Mouse (Mus musculus) forebrain, embryonic 16.5 days (tissue): ENCODE measurements around the gene Mgat5. TPM values are rescaled to one million over a fixed set of nuclear protein-coding genes. Genes with fewer than 3 reads are reported as not detected.

Source experiments
- ATAC-seq: fragments of 200-750 bp; cut with Nextera tagmentation; 2 replicates; pipeline ENCODE4 v1.8.0; 2017; ENCODE audit warnings: mild to moderate bottlenecking, moderate library complexity
- H3K27ac ChIP-seq: fragments of 300-500 bp; sonication (generic); 2 replicates; pipeline ENCODE4 v1.5.1; 2014; ENCODE audit warnings: low read length, control low read depth
- H3K27me3 ChIP-seq: fragments of 300-500 bp; sonication (generic); replicated peaks from 2 replicates; pipeline ENCODE4 v1.6.1; 2014; ENCODE audit warnings: low read length; ENCODE audit not compliant: control insufficient read depth, insufficient read depth
- H3K36me3 ChIP-seq: fragments of 300-500 bp; sonication (generic); 2 replicates; pipeline ENCODE4 v1.6.1; 2014; ENCODE audit not compliant: control insufficient read depth, insufficient read depth
- H3K4me1 ChIP-seq: fragments of 300-500 bp; sonication (generic); replicated peaks from 2 replicates; pipeline ENCODE4 v1.6.1; 2014; ENCODE audit warnings: low read length; ENCODE audit not compliant: control insufficient read depth, insufficient read depth
- H3K4me2 ChIP-seq: fragments of 300-500 bp; sonication (generic); 2 replicates; pipeline ENCODE4 v1.6.1; 2014; ENCODE audit warnings: mild to moderate bottlenecking, low read length, control low read depth
- H3K4me3 ChIP-seq: fragments of 300-500 bp; sonication (generic); replicated peaks from 2 replicates; pipeline ENCODE4 v1.5.1; 2014; ENCODE audit warnings: mild to moderate bottlenecking, low read length, control low read depth
- H3K9ac ChIP-seq: fragments of 300-500 bp; sonication (generic); replicated peaks from 2 replicates; pipeline ENCODE4 v1.6.1; 2014; ENCODE audit warnings: low read depth, low read length, control low read depth
- H3K9me3 ChIP-seq: fragments of 300-500 bp; sonication (generic); 2 replicates; pipeline ENCODE4 v1.6.1; 2016; ENCODE audit warnings: low read length; ENCODE audit not compliant: control insufficient read depth
- WGBS: fragments of 180-500 bp; shearing (Covaris S2); extraction: QIAGEN DNeasy Blood & Tissue Kit; methylation state at CpG from one replicate; pipeline ENCODE4 v1.1.7; 2014; 5-methylcytosine and 5-hydroxymethylcytosine counted together
- polyA plus RNA-seq: library from polyadenylated mRNA; unstranded; fragments of >200 nt; fragmentation: Nextera tagmentation; extraction: Ambion mirVana; gene quantifications from 2 replicates; pipeline ENCODE4 v1.2.1, GENCODE M21; 2015

The Mgat5 gene
- polyA plus RNA-seq, 1 experiment from 2014 or later = 14.8 TPM

DNA sequence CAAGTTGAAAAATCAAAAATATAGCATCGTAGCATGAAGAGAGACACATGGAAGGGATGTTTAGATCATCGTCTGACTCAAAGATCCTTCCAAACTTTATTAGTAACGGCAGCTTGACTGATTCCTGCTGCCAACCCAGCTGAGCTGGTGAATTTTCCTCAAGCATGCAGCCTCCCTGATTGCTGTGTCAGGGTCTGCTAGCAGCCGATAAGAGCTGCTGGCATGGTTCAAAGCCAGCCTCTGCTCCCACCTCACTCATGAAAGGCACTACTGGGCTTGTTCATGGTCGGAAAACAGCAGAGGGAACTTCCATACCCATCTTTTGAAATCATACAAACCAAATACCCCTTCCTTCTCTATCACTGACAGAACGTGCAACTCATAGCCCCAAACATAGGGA, 12.4 kb upstream of the Mgat5 start:
- H3K9me3 ChIP-seq = no peaks in the 10 kb centered on the region
- H3K4me3 ChIP-seq = no peak overlapping the region
- no peaks in the 10 kb centered on the region for H3K4me1 ChIP-seq
- no peak overlapping the region for H3K27ac ChIP-seq
- H3K36me3 ChIP-seq = no peaks in the 10 kb centered on the region
- WGBS = 75% methylated on average over 6 of the region's 6 CpGs
- no peak overlapping the region for H3K9ac ChIP-seq
- no peaks in the 10 kb centered on the region for H3K27me3 ChIP-seq
- H3K4me2 ChIP-seq = no peak overlapping the region
- no peak for ATAC-seq

DNA sequence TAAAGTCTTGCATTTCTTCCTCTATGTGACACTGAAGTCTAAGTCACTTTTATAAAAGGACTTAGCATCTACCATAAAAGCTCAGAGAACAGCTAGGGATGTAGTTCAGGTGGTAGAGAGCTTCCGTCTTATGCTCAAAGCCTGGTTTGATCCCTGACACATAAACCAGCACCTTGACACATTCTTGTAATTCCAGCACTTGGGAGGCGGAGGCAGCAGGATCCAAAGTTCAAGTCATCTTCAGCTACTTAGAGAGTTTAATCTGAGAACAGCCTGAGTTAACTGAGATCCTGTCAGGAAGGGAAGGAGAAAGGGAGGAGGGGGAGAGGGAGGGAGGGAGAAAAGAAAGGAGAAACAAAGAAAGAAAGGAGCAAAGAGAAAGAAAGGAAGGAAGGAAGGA, 5.6 kb upstream of the Mgat5 start:
- ATAC-seq = no peak
- WGBS = 90% methylated on average over 2 of the region's 2 CpGs

DNA sequence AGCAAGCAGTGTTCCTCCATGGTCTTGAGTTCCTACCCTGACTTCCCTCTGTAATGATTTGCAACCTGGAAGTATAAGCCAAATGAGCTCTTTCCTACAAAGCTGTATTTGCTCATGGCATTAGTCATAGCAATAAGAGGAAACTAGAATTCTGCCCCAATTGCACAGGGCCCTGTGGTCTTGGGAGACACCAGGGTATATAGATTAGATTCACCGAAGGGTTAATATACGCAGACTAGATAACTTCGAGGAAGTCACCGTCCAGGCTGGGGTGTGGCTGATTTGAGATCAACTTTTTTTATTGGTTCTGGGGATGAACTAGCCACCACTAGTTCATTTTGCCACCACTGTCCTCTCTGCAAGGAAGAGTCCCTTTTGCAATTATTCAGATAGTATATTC, 2.5 kb upstream of the Mgat5 start:
- Histone ChIP-seq H3K27me3 (no peaks in the 10 kb centered on the region), H3K4me2 (no peak overlapping the region), H3K36me3 (no peaks in the 10 kb centered on the region), H3K9ac (no peak overlapping the region), H3K27ac (no peak overlapping the region), H3K4me1 (peaks cover 12% of the 10 kb centered on the region), H3K4me3 (no peak overlapping the region), H3K9me3 (no peaks in the 10 kb centered on the region)
- 77% methylated on average over 4 of the region's 4 CpGs for WGBS
- no peak for ATAC-seq

More for the DNA sequence above, 5.6 kb upstream of the Mgat5 start:
- no peak overlapping the region for H3K9ac ChIP-seq
- no peaks in the 10 kb centered on the region; the same call in 1 of the 2 replicates for H3K4me1 ChIP-seq
- no peak overlapping the region for H3K27ac ChIP-seq
- H3K36me3 ChIP-seq = no peaks in the 10 kb centered on the region
- H3K4me2 ChIP-seq = no peak overlapping the region
- H3K4me3 ChIP-seq = no peak overlapping the region
- H3K9me3 ChIP-seq = no peaks in the 10 kb centered on the region
- H3K27me3 ChIP-seq = no peaks in the 10 kb centered on the region

DNA sequence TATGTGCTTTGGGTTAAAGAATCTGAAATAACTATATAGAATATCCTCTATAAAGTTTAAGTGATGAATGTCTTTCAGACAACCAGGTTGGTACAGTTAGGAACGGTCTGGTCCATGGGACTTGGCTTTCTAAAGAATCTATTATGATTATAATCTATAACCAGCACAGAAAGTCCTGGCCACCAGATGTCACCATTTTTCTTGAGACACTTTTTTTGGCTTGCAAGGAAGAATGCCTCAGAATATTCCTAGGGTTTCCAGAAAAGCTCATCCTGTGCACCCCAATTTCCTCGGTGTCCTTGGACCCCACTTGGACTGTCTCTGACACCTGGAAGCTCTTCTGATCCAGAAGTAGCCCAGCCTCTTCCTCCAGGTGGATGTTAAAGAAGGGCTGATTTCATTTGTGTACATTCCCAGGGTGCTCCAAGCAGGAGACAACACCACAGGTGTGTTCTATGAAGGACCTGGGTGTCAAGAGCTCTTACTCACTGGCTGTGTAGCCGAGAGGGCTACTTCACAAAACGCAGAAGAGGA, 1.5 kb upstream of the Mgat5 start:
- Histone ChIP-seq H3K4me1 (peaks cover 21% of the 10 kb centered on the region), H3K36me3 (no peaks in the 10 kb centered on the region), H3K4me3 (no peak overlapping the region), H3K9me3 (no peaks in the 10 kb centered on the region), H3K27me3 (no peaks in the 10 kb centered on the region), H3K27ac (no peak overlapping the region), H3K4me2 (no peak overlapping the region), H3K9ac (no peak overlapping the region)
- 68% methylated on average over 4 of the region's 4 CpGs for WGBS
- ATAC-seq = no peak

DNA sequence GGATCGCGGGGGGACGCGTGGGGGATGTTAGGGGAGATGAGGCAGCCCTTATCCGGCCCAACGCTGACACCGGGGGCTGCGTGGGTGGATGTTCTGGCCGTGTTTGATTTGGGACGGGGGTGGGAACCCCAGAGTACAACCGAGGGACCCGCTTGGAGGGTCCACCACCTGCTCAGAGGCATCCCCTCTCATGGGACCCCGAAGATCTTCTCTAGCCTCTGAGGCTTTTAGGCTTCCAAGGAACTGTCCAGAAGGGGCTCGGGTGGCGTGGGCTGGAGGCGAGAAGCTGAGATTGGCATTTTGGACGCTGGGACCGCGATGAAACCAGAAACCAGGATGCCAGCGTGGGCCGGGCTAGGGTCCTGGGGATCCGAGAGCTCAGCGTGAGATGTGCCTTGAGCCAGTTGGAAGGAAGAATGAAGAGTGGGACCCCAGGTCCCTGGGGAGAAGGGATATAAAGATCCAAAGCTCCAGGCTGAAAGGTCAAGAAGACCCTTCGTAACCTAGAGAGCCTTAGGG, 745 bp downstream of the Mgat5 start:
- Histone ChIP-seq H3K4me3 (peak overlapping the region; percentile 86), H3K9me3 (no peaks in the 10 kb centered on the region), H3K36me3 (no peaks in the 10 kb centered on the region), H3K4me2 (peak overlapping the region; percentile 81), H3K4me1 (peaks cover 28% of the 10 kb centered on the region), H3K27ac (peak overlapping the region; percentile 97), H3K9ac (peak overlapping the region; percentile 92), H3K27me3 (no peaks in the 10 kb centered on the region)
- under 1% methylated on average over 24 of the region's 24 CpGs for WGBS
- no peak for ATAC-seq

DNA sequence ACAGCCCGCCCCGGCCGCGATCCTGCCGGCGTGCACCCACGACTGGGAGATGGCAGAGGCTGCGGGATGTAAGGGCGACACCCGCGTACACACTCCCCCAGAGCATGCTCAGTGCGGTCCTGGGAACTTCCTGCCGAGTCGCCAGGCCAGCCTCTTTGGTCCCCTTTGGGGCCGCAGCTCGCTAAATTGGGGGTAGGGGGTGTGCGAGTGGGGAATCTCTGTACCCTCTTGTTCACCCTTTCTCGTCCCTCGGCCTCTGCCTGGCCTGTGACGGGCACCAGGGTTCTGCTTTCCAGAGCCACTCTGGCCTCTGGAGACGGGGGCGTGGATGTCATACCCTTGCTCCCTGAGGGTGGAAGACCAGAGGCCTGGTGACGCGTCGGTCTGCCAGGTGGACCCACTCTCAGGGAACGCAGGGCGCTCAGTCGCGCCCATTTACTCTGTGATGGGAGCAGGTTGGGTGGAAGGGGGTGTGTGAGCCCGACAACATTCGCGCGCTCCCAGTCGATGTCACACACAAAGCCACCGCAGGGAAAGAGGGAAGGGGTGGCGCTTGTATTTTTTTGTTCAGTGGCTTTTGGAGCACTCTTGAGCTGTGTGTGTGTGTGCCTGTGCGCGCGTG, 1.3 kb downstream of the Mgat5 start:
- Histone ChIP-seq H3K4me3 (peak overlapping the region; percentile 86), H3K27ac (peak overlapping the region; percentile 97), H3K27me3 (no peaks in the 10 kb centered on the region), H3K9ac (peak overlapping the region; percentile 92), H3K9me3 (no peaks in the 10 kb centered on the region), H3K4me2 (peak overlapping the region; percentile 81), H3K4me1 (peaks cover 28% of the 10 kb centered on the region), H3K36me3 (no peaks in the 10 kb centered on the region)
- 1% methylated on average over 39 of the region's 39 CpGs for WGBS
- peak; percentile 57 for ATAC-seq

DNA sequence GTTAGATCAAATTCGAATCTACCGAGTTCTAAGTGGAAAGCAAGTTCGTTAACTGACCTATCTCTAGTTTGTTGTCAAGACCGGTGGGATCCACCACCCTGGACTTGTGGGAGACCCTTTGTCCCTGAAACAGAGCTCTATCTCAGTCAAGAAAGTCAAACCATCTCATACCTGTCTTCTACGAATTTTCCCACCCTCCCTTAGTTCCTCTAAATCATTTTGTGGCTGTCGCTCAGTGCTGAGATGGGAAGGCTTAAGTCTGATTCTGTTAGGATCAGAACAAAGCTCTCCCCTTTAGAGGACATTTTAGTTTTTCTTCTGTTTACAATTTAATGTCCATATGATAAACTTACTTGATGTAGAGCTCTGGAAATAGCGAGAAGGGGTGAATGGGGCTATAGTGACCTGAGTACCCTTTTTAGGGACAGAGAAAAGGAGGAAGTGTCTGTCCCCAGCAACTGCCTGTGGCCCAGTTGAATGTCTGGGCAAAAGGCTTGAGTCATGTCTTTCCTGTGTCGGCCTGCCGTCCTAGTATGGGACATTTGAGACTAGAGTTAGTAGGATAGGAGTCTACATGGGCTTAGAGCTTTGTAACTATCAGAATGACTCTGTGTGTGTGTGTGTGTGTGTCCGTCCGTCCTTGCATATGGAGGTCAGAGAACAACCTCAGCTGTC, 2.2 kb downstream of the Mgat5 start:
- WGBS = 48% methylated on average over 11 of the region's 11 CpGs

DNA sequence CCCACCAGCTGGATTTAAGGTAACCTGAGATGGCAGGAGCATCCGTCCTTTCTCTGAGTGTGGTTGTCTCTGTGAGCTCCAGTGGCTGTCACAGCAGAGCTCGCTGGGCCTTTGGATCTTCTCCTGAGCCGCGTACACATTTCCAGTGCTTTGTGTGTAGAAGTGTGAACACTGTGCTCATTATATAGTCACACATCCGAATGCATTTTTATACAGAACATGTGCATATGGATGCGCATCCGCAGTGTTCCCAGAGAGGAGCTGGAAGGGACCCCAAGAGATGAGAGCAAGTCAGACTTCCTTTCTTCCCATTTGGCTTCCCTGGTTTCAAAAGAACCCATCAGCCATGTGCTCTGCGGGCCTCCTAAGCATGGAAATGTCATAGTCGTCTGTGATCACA, 3.4 kb downstream of the Mgat5 start:
- no peaks in the 10 kb centered on the region for H3K9me3 ChIP-seq
- no peaks in the 10 kb centered on the region for H3K27me3 ChIP-seq
- no peaks in the 10 kb centered on the region for H3K36me3 ChIP-seq
- H3K4me3 ChIP-seq = peak overlapping the region; percentile 86; the same call in 1 of the 2 replicates
- no peak overlapping the region for H3K9ac ChIP-seq
- no peak for ATAC-seq
- H3K27ac ChIP-seq = peak overlapping the region; percentile 24
- H3K4me2 ChIP-seq = peak overlapping the region; percentile 81
- 65% methylated on average over 9 of the region's 9 CpGs for WGBS
- H3K4me1 ChIP-seq = peaks cover 28% of the 10 kb centered on the region

More for the DNA sequence above, 2.2 kb downstream of the Mgat5 start:
- Histone ChIP-seq H3K4me1 (peaks cover 28% of the 10 kb centered on the region), H3K4me2 (peak overlapping the region; percentile 81), H3K27me3 (no peaks in the 10 kb centered on the region), H3K27ac (peak overlapping the region; percentile 97), H3K9ac (peak overlapping the region; percentile 92), H3K9me3 (no peaks in the 10 kb centered on the region), H3K36me3 (no peaks in the 10 kb centered on the region), H3K4me3 (peak overlapping the region; percentile 86)
- ATAC-seq = no peak

DNA sequence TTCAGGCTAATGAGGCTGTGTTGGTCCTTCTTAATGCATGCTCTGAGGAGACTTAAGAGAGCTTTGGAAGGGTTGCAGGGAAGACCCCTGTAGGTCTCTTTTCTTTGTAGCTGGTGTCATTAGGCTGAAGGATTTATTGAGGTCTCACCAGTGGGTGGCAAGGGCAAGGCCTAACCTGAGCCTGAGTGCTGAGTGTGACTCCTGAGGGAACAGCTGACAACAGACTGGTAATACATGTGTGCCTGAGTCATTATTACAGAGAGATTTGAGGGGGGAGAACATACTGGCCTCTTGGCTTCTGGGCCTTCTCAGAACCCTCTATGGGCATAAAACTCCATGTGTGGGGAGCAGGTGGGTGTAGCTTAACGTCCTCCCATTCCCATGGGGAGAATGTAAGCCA, 8.0 kb downstream of the Mgat5 start:
- ATAC-seq = no peak
- 43% methylated on average over 1 of the region's 1 CpGs for WGBS
- no peak overlapping the region for H3K4me3 ChIP-seq
- H3K4me1 ChIP-seq = peaks cover 14% of the 10 kb centered on the region
- no peaks in the 10 kb centered on the region for H3K36me3 ChIP-seq
- no peaks in the 10 kb centered on the region for H3K9me3 ChIP-seq
- no peaks in the 10 kb centered on the region for H3K27me3 ChIP-seq
- no peak overlapping the region for H3K9ac ChIP-seq
- no peak overlapping the region for H3K27ac ChIP-seq
- no peak overlapping the region for H3K4me2 ChIP-seq
